Mouse (Mus musculus): ENCODE measurements around the gene Dcp1b. TPM values are rescaled to one million over a fixed set of nuclear protein-coding genes. Genes with fewer than 3 reads are reported as not detected.

Dcp1b gene
- polyA plus RNA-seq (2012; ENCODE audit: insufficient read depth, insufficient read length, low replicate concordance, missing spikeins): not detected in 2 replicates

DNA sequence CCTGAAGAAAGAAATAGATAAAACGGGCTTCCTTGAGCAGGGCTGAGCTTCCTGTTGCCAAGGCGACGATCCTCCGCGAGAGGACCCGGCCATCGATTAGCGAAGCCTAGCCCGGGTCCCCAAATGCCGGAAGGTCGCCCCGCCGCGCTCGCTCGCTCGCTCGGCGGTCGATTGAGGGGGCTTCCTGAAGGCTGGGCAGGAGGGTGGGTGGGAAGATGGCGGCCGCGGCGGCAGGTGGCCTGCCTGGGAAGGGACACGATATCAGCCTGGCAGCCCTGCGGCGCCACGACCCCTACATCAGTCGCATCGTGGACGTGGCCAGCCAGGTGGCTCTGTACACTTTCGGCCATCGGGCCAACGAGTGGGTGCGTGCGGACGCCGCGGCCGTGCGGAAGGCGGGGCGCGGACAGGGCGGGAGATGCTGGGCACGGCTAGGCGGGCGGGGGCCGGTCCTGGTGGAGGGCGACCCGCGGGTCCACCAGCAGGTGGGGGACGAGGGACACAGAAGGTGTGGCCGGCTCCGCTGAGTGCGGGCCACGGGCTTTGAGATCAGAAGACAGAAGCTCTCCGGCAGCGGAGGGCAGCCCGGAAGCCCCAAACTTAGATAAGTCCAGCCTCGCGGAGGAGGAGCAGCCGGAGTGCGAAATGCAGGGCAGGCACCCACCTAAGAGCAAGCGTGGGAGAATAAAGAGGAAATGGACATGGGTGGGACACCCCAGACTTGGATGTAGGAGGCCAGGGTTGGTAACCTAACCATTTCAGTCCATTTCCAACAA, at the start of gene Dcp1b:
TSS of gene Dcp1b (plus strand) at position 176 of the 776 bp plus-strand sequence.
- Histone ChIP-seq H3K27ac (ENCODE audit: insufficient read depth, low read depth, low read length) (peak within 1 kb of the TSS; percentile 82), H3K4me3 (ENCODE audit: insufficient read depth, low read depth, low read length) (peak within 1 kb of the TSS; percentile 69), H3K4me1 (ENCODE audit: control insufficient read depth, insufficient read depth, low read length) (peaks cover 10% of the 10 kb centered on the region)
- no peak for TF ChIP-seq CTCF (IDR thresholded peaks at IDR 0.05; ENCODE audit: insufficient read depth, low read depth, low read length)
- TF ChIP-seq POLR2A (IDR thresholded peaks at IDR 0.05; ENCODE audit: insufficient read depth, low read depth, low read length): peak; percentile 83
- under 1% methylated on average over 65 of the region's 65 CpGs for WGBS

DNA sequence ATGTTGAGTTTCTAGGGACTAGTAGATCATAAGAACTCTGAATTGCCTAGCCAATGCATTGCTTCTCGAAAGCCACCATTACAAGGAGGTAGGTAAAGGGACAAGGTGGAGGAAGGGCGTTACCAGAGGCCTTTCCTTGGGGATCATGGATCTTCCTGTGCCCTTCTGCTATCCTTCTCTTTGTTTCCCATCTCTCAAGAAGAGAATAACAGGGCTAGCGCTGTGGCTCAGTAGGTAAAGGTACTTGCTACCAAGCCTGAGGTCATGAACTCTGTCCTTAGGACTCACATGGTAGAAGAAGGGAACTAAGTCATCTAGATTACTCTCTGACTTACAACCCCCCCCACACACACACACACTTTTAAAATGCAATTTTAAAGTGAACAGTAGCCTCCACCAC, 48.1 kb upstream of the Dcp1b start:
- no peak overlapping the region for H3K27ac ChIP-seq (ENCODE audit: insufficient read depth, low read depth, low read length)
- WGBS: 88% methylated on average over 3 of the region's 3 CpGs

DNA sequence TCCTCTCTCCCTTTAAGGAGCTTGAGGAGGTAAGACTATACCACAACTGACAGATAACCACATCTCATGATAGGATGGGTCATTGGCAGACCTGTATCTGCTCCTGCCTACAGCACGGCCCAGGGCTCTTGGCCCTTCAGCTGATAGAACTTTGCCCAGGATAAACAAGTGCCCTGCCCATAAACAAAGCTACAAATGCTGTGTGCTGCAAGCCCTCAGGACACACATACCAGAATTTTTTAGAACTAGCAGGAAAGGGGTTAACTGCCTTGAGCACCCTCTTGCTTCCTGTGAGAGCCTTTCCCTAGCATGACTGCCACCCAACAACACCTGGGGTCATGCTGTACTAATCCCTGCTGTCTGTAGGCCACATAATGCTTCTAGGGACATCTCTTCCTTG, 47.0 kb upstream of the Dcp1b start:
- 97% methylated on average over 1 of the region's 1 CpGs for WGBS
- TF ChIP-seq POLR2A (IDR thresholded peaks at IDR 0.05; ENCODE audit: insufficient read depth, low read depth, low read length): no peak
- no peak for TF ChIP-seq CTCF (IDR thresholded peaks at IDR 0.05; ENCODE audit: insufficient read depth, low read depth, low read length)
- Histone ChIP-seq H3K27ac (ENCODE audit: insufficient read depth, low read depth, low read length) (no peak overlapping the region), H3K4me1 (ENCODE audit: control insufficient read depth, insufficient read depth, low read length) (peaks cover 3% of the 10 kb centered on the region), H3K4me3 (ENCODE audit: insufficient read depth, low read depth, low read length) (no peak overlapping the region)

More for the DNA sequence above, 48.1 kb upstream of the Dcp1b start:
- TF ChIP-seq POLR2A (IDR thresholded peaks at IDR 0.05; ENCODE audit: insufficient read depth, low read depth, low read length) (no peak), CTCF (IDR thresholded peaks at IDR 0.05; ENCODE audit: insufficient read depth, low read depth, low read length) (no peak)
- Histone ChIP-seq H3K4me1 (ENCODE audit: control insufficient read depth, insufficient read depth, low read length) (peaks cover 3% of the 10 kb centered on the region), H3K4me3 (ENCODE audit: insufficient read depth, low read depth, low read length) (no peak overlapping the region)

DNA sequence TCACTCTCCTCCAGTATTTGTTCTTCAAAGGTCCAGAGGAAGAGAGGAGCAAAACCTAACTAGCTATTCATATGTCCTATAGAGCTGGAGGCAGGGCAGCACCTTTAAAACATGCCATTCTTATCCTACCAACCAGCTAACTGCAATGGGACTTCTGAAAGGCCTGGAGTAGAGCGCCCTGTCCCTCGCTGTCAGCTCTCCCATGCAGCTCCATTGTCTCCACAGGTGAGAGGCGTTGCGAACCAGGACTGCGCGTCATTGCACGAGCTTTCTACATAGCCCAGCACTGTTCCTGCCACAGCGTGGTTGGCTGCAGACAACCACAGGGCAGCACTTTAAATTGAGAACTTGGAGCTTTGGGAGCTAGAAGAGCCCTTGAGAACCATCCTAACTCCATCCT, 46.5 kb upstream of the Dcp1b start:
- 94% methylated on average over 8 of the region's 8 CpGs for WGBS
- Histone ChIP-seq H3K4me3 (ENCODE audit: insufficient read depth, low read depth, low read length) (no peak overlapping the region), H3K4me1 (ENCODE audit: control insufficient read depth, insufficient read depth, low read length) (peaks cover 3% of the 10 kb centered on the region), H3K27ac (ENCODE audit: insufficient read depth, low read depth, low read length) (no peak overlapping the region)
- TF ChIP-seq CTCF (IDR thresholded peaks at IDR 0.05; ENCODE audit: insufficient read depth, low read depth, low read length) (no peak), POLR2A (IDR thresholded peaks at IDR 0.05; ENCODE audit: insufficient read depth, low read depth, low read length) (no peak)

DNA sequence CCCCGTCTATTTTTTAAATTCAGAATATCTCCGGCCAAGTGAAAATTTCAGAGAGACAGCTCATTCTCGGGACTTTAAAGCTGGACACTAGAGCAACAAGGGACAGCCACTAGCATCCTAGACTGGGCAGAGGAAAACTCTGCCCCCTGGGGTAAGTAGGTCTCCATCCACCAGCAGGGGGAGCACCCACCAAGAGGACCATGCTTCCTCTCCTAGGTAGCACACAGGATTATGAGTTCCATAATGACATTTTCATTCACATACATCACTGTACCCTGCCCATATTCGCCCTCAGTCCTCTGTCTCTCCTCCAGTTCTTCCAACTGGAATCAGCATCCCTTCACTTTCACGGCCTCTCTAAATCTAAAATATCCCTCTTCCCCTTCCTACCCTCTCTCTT, 45.4 kb upstream of the Dcp1b start:
- 84% methylated on average over 5 of the region's 5 CpGs for WGBS
- TF ChIP-seq CTCF (IDR thresholded peaks at IDR 0.05; ENCODE audit: insufficient read depth, low read depth, low read length) (no peak), POLR2A (IDR thresholded peaks at IDR 0.05; ENCODE audit: insufficient read depth, low read depth, low read length) (no peak)
- H3K4me3 ChIP-seq (ENCODE audit: insufficient read depth, low read depth, low read length): no peak overlapping the region
- H3K4me1 ChIP-seq (ENCODE audit: control insufficient read depth, insufficient read depth, low read length): peaks cover 3% of the 10 kb centered on the region
- no peak overlapping the region for H3K27ac ChIP-seq (ENCODE audit: insufficient read depth, low read depth, low read length)

DNA sequence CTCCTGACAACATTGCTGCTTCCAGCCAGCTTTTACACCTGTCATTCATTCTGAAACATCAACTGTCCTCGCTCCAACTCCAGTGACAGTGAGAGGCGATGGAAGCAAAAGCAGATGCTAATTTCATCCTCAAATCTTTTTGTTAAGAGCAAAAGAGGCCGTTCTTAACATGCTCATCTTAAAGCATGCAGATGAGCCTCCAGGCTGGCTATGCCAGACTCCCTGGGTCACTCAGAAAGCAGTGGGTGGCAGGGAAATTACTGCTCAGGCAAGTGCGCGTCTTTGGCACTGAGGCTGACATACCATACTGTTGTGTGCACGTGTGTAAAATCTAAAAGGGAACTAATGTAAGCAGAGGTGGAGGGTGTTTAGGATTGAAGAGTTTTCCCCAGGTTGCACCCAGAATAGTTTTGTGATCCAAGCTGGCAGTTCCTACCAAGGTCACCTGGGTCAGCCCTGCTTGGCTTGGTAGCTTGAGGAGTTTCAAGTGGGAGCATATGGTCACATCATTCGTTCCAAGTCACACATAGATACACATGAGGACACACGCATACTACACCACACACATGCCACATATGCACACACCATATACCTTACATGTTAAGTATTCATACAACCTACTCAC, 42.8 kb upstream of the Dcp1b start:
- Histone ChIP-seq H3K4me3 (ENCODE audit: insufficient read depth, low read depth, low read length) (no peak overlapping the region), H3K27ac (ENCODE audit: insufficient read depth, low read depth, low read length) (no peak overlapping the region), H3K4me1 (ENCODE audit: control insufficient read depth, insufficient read depth, low read length) (peaks cover 3% of the 10 kb centered on the region)
- 49% methylated on average over 8 of the region's 8 CpGs for WGBS
- TF ChIP-seq POLR2A (IDR thresholded peaks at IDR 0.05; ENCODE audit: insufficient read depth, low read depth, low read length) (no peak), CTCF (IDR thresholded peaks at IDR 0.05; ENCODE audit: insufficient read depth, low read depth, low read length) (no peak)

DNA sequence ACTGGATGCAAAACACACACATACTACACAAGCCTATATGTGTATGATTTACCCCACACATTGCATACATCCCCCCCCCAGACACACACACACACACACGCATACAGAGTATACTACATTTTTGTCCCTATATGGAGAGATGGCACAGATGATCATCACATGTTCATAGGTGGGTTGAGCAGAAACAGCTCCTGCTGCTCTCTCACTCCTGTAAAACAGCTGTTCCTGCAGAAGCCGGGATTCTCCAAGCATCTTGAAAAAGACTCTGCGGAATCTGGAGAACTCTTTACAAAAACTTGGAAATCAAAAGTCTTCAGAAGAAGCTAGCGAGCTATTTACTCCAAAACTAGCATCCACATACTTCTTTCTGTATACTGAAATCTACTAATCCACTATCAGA, 42.2 kb upstream of the Dcp1b start:
- H3K27ac ChIP-seq (ENCODE audit: insufficient read depth, low read depth, low read length): no peak overlapping the region
- WGBS: 83% methylated on average over 4 of the region's 4 CpGs
- peaks cover 3% of the 10 kb centered on the region for H3K4me1 ChIP-seq (ENCODE audit: control insufficient read depth, insufficient read depth, low read length)
- H3K4me3 ChIP-seq (ENCODE audit: insufficient read depth, low read depth, low read length): no peak overlapping the region
- TF ChIP-seq CTCF (IDR thresholded peaks at IDR 0.05; ENCODE audit: insufficient read depth, low read depth, low read length) (no peak), POLR2A (IDR thresholded peaks at IDR 0.05; ENCODE audit: insufficient read depth, low read depth, low read length) (no peak)

DNA sequence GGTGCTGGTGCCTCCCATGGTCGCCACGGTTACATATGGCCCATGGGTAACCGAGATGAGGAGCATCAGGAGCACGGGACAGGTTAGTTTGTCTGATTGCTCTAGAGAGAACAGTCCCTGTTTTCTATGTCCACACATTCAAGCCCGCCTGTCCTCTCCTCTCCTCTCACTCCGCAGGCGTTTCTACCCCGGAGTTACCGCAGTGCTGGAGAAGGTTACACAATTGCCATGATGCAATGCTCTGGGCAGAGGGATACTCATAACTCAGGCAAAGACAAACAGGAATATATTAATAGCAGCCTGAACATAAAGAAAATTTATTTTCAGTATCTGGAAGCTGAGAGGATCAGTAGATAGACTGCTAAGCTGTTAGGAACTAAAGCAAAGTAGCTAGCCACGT, 37.3 kb upstream of the Dcp1b start:
- no peak overlapping the region for H3K4me3 ChIP-seq (ENCODE audit: insufficient read depth, low read depth, low read length)
- H3K4me1 ChIP-seq (ENCODE audit: control insufficient read depth, insufficient read depth, low read length): no peaks in the 10 kb centered on the region
- WGBS: 87% methylated on average over 10 of the region's 10 CpGs
- TF ChIP-seq CTCF (IDR thresholded peaks at IDR 0.05; ENCODE audit: insufficient read depth, low read depth, low read length): no peak
- TF ChIP-seq POLR2A (IDR thresholded peaks at IDR 0.05; ENCODE audit: insufficient read depth, low read depth, low read length): no peak
- no peak overlapping the region for H3K27ac ChIP-seq (ENCODE audit: insufficient read depth, low read depth, low read length)

DNA sequence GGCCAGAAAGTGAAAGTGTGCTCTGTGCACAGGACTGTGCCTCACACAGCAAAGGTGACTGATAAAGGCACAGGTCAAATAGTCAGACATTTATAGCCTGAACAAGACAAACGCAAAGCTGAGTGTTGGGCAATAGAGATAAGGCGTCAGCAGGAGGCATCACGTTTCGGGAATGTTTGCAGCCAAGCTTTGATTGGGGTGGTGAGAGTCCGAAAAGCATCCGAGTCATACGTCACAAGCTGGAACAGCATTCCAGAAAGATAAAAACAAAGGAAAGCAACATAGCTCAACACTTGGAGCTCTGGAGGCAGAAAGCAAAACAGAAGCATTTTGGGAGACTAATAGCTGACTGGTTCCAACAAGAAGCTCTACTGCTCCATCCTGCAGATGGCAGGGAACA, 35.5 kb upstream of the Dcp1b start:
- 78% methylated on average over 7 of the region's 7 CpGs for WGBS

More for the DNA sequence above, 35.5 kb upstream of the Dcp1b start:
- TF ChIP-seq POLR2A (IDR thresholded peaks at IDR 0.05; ENCODE audit: insufficient read depth, low read depth, low read length) (no peak), CTCF (IDR thresholded peaks at IDR 0.05; ENCODE audit: insufficient read depth, low read depth, low read length) (no peak)
- Histone ChIP-seq H3K4me1 (ENCODE audit: control insufficient read depth, insufficient read depth, low read length) (no peaks in the 10 kb centered on the region), H3K27ac (ENCODE audit: insufficient read depth, low read depth, low read length) (no peak overlapping the region), H3K4me3 (ENCODE audit: insufficient read depth, low read depth, low read length) (no peak overlapping the region)

Data from olfactory bulb, adult 2 months (tissue).